Mouse (Mus musculus) G1E-ER4 (cell line): ENCODE measurements around the gene Cdc42ep1. TPM values are rescaled to one million over a fixed set of nuclear protein-coding genes. Genes with fewer than 3 reads are reported as not detected.

Experiments
- GATA1 ChIP-seq: IDR thresholded peaks from one replicate; pipeline ENCODE4 v1.8.0; 2012; ENCODE audit warnings: low read length, inconsistent platforms
- polyA plus RNA-seq: library from polyadenylated mRNA; stranded (reverse); fragments of >175 nt; gene quantifications from 2 replicates; pipeline ENCODE4 v1.2.3, GENCODE M21; 2012

Cdc42ep1 gene
- polyA plus RNA-seq, 1 experiment: not detected

DNA sequence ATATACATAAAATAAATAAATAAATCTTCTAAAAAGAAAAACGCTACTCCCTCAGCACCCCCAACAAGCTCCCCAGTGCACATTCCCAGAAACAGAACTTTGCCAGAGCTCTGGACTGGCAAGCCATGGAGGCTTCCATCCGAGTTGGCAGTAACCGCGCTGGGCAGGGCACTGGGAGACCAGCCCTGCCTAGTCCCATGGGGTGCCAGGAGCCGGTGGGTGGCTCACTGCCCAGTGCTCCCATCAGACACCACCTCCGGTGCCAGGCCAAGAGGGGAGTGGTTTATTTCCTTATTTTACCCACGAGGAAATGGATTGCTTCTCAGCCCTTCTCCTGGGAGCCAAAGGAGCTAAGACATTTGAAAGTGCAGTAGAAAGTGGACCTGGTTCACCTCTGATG, 14.6 kb downstream of the Cdc42ep1 start:
- TF ChIP-seq GATA1: no peak

DNA sequence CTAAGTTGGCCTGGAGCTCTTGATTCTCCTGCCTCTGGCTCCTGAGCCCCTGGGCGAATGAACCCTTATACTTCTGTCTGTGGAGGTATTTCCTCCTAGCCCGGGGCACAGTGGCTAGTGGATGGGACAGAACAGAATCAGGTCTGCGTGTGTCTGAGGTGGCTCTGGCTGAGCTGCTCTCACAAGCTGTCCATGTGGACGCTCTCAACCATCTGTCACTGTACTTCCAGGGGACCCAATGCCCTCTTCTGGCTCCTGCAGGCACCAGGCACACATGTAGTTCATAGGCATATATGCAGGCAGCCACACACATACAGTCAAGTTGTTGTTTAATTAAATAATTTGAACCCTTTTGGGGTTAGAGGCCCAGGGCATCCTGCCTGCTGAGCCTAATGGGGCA, 16.9 kb downstream of the Cdc42ep1 start:
- TF ChIP-seq GATA1: no peak

DNA sequence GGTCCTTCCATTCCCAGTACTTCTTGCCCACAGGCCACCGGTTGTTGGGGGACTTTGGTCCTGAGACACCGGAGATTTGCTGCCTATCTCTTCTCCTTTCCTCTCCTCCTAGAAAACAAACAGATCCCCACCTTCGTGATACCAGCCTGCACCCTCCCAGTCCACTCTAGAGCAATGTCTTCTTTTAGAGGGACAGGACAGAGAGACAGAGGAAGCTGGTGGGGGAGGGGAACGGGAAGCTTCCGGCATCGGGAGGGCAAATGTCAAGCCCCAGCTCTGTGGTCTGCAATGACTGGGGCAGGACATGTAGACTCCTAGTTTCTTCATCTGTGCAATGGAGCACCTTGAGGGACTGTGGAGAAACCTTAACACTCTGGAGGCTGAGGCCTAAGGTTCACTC, 17.3 kb downstream of the Cdc42ep1 start:
- TF ChIP-seq GATA1: no peak

DNA sequence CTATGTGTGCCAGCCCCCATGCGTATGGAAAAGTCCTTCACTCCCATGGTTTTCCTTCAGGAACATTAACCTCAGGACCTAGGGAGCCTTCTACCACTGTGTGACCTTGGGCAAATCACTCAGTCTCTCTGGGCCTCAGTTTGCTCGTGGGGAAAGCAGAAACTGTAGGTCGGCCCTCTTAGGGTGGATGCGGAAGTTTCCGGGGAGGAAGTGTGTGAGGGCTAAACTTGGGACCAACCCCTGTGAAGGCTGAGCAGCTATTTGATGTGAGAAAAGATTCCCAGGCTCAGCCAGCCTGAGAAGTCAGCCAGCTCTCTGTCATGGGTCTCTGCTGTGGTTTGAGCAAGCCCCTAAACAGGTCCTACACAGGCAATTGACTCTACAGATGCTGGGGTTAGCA, 19.9 kb downstream of the Cdc42ep1 start:
- TF ChIP-seq GATA1: no peak

DNA sequence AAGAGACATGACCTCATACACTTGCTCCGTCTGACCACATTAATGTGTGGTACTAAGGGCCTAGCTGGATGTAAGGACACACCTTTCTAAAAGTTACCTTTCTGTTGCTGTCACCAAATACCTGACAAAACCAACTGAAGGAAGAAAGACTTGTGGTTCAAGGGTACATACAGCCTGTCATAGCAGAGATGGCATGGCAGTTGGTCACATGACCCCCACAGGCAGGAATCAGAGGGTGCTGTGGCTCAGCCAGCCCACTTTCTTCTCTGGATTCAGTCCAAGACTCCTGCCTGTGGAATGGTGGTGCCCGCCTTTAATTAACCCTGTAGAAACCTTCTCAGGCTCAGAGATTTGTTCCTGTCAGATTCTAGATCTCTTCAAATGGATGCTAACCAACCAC, 20.7 kb downstream of the Cdc42ep1 start:
- TF ChIP-seq GATA1: no peak

DNA sequence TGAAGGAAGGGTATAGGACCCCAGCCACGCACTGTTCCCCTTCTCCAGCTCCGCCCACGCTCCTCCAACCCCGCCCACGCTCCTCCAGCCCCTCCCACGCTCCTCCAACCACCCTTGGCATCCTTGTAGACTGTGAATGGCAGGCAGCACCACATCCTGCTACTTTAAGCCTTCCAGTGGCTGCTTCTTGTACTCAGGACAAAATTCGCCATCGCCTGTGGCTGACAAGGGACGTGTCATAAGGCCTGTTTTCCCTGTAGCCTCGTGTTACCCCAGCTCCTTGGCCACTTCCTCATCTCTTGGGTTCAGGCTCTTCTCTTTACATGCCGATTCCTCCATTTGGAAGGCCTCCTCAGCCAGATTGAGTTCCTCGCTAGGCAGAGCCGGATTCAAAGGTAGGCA, 21.4 kb downstream of the Cdc42ep1 start:
- TF ChIP-seq GATA1: no peak

DNA sequence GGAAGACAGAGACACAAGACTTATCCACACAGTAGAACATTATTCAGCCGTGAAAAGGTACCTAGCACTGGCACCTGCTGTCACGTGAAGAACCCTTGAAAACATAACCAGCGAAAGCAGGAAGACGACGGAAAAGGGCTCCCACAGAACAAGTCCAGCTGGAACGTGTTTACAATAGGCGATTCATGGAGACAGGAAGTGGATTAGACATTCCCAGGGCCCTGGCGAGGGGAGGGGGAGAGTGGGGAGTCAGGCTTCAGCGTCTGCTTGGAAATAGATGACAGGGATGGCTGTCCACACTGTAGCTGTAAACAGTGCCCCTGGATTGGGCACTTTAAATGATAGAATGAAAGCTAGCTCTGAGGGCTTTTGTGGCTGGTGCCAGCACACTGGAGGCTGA, 26.0 kb downstream of the Cdc42ep1 start:
- no peak for TF ChIP-seq GATA1

DNA sequence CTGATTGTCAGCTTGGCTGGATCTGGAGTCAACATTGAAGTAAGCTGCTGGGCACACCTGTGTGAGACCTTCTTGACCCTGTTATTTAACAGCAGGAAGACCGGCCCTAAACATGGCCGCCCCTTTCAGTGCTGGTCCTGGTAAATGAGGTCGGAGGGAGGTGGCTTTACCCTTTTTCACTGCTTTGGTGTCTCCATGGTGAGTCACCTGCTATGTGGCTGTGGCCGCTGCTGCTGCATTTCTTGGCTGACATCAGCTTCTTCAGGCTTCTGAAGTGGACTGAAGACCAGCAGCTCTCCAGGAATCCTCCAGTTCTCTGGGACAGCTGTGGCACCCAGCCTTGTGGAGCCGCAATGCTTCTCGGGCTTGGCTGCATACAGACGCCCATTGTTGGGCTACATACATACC, 26.4 kb downstream of the Cdc42ep1 start:
- TF ChIP-seq GATA1: no peak

GRCm38 (mm10) chr15:78869775-78870174, 27.4 kb downstream of the Cdc42ep1 start:
- TF ChIP-seq GATA1: no peak

DNA sequence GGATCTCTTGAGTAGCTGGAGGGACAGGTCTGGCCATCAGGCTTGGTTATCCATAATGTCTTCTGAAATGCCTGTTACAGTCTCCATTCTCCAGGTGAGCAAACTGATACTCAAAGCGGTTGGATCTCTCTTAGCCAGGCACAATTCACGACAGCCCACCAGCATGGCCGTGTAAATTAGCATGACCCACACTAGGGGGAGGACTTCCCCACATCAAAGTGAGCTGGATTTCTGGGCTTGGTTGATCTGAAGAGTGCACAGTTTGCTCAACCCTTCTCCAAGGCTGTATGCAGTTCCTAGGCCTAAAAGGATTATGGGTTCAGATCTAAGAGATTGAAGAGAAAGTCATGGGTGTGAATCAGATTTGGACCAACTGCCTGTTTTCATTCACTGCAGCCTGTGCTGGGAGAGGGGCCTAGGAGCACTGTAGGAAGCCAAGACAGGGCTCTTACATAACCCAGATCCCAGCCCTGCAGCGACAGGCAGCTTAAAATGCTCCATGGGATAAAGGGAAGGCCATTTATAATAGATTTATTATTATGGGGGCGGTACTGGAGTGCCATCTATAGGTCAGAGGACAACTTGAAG, 29.7 kb downstream of the Cdc42ep1 start:
- TF ChIP-seq GATA1: no peak

GRCm38 (mm10) chr15:78873803-78874435, 31.5 kb downstream of the Cdc42ep1 start:
- TF ChIP-seq GATA1: no peak

DNA sequence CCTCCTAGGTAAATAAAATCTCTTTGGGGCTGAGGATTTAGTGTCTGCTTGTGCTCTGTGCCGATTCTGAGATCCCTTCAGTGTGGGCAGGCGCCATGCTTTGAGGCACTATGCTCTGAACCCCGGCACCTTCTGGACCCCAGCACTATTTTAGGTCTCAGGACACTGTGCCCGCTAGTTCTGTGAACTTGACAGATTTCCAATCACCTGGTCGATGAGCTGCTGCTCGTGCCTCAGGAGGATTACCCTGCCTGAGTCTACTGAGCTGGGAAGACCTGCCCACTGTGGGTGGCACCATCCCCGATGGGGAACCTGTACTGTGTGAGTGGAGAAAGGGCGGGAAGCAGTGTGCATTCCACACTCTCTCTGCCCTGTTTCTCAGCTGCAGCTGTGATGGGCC, 32.6 kb downstream of the Cdc42ep1 start:
- TF ChIP-seq GATA1: no peak

DNA sequence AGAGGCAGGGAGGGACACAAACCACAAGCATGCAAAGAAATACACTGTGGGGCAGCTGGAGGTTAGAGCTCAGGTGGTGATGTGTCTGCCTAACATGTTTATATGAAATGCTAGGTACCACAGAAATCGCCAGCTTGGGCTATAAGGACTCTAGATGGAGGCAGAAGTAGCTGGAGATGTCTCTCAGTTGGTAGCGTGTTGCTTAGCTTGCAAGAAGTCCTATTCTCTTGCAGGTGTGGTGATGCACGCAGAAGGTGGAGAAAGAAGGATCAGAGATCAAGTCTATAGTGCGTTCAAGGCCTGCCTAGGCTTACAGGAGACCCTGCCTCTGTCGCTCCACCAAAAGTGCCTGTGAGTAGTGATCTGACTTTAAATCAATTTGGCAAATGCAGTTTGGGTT, 33.1 kb downstream of the Cdc42ep1 start:
- TF ChIP-seq GATA1: no peak

GRCm38 (mm10) chr15:78876258-78876696, 33.9 kb downstream of the Cdc42ep1 start:
- TF ChIP-seq GATA1: no peak

DNA sequence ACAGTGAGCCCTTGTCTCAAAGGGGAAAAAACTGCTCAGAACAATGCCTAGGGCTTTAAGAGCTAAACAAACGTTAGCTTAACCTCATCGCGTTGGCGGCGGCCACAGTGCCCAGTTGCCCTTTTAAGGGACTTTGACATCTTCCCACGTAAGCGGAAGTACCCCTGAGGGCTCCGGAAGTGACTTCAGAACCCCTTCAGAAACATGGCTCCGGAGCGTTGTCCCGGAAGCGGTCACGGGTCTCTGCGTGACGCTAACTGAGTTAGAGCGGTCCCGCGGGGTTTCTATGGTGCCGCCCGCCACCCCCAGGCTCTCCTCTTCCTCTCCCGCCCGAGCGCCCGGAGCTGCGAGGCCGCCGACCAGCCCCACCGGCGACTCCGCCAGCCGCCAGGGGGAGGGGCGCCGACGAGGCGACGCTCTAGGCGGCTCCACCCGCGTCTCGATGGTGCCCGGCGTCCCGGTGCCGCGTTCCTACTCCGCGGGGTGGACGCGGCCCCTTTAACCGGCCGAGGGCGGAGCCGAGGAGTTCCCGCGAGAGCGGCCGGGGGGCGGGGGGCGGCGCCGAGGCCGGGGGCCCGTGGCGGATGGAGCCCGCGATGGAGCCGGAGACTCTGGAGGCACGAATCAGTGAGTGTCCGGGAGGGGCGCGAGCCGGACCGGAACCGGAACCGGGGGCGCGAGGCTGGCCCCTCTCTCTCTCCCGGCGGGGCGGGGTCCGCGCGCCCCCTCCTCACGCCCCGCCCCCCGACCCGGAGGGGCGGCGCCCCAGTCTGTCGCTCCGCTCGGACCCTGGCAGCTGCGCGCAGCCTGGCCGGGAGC, 34.8 kb downstream of the Cdc42ep1 start, which contains the start of gene Gga1:
Gga1 (plus strand) TSS at position 200 of the 819 bp plus-strand sequence.
- no peak for TF ChIP-seq GATA1

- TF ChIP-seq GATA1: no peak
These were observed 35.5 kb downstream of the Cdc42ep1 start for GRCm38 (mm10) chr15:78877810-78878390.

DNA sequence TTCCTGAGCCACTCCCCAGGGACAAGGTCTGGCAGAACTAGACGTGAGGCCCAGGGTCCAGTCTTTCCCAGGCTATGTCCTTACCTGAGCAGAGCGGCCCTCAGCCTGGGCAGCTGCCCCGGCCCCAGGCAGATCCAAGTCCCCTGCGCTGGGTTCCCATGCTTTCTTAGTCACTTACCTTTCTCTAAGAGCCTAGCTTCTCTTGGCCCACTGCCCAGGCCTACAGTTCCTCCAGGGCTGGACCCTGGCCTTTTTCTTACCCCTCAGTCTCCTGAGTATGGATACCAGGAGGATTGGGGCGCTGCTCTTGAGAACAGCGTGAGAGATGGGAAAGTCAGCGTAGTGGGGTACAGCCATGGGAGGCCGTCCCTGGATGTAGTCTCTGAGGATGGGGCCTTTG, 38.0 kb downstream of the Cdc42ep1 start:
- TF ChIP-seq GATA1: no peak
